Mouse (Mus musculus): Measurements from ENCODE around the gene Agbl4. TPM values are rescaled to one million over a fixed set of nuclear protein-coding genes. Genes with fewer than 3 reads are reported as not detected.

The Agbl4 gene
- total RNA-seq (2021): 10 to 100 TPM; 12.5 to 13.0 TPM

DNA sequence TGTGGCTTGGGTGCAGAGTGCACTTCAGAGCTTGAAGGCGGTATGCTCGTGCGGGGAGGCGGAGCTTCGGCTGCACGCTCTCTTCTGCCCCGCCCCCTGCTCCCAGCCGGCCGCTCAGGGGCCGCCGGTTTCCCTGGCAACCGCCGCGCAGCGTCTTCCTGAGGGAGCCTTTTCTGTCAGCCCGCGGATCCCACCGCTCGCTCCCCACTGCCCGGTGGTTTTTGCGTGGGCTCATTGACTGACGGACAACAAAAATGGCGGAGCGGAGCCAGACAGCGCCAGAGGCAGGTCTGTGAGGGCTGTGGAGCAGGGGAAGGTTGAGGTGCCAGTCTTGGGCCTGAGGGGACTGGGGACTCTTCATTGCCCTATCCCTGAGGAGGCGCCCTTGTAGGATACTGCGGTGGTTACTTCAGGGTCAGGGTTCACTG, at the start of gene Agbl4:
Agbl4 (plus strand) TSS at position 44 of the 428 bp plus-strand sequence.
- intact Hi-C loops (cut with DNase I): no loop called here
- DNase-seq (ENCODE audit: extremely low spot score in 1 of 2, low spot score in 2 of 2): peak; percentile 50 to 85

- peak; percentile 1 to 10 for DNase-seq (ENCODE audit: extremely low spot score in 1 of 2, low spot score in 2 of 2)
- intact Hi-C loops (cut with DNase I): no loop called here
Measured at GRCm38 (mm10) chr4:110350856-110351177, 46.6 kb upstream of the Agbl4 start.

GRCm38 (mm10) chr4:110351178-110352000, 46.1 kb upstream of the Agbl4 start, which contains the start of gene Elavl4:
Gene Elavl4 (minus strand): TSS chr4:110351909.
- peak; percentile 51 to 68 for DNase-seq (ENCODE audit: extremely low spot score in 1 of 2, low spot score in 2 of 2)
- intact Hi-C loops (cut with DNase I): no loop called here

DNA sequence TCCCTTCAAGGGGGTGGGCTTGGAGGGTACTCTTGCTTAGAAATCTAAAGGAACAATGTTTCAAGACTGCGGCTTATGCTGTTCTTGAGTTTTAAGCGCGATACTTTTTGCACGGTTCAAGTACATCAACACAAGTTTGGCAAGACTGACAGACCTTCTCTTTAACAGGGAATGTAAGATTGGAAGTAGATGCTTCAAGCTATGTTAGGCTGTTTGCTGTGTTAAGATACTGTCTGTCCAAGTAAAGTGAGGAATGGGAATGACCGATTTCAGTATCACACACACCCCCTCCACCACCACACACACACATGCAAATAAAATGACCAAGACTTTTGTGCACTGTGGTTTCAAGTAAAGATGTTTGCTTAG, 45.5 kb upstream of the Agbl4 start:
- intact Hi-C loops (cut with DNase I): no loop called here
- DNase-seq (ENCODE audit: extremely low spot score in 1 of 2, low spot score in 2 of 2): peak in 1 of 2 experiments; percentile 1

DNA sequence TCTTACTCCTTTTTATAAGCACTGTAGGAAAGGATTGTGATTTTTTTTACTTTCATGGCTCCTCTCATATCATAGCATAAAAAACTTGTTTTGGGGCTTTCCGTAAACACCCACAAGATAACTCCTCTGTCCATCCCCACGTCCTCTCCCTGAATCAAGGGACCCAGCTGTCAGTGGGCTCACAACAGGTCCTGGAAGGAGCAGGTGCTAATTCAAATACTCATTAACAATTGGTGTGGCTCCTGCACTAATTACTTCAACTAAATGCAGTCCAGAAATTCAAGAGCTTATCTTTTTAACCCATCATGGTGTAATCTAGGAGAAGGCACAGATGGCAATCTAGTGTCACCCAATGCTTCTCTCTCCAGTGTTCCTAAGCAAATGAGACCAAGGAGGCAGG, 36.9 kb upstream of the Agbl4 start:
- intact Hi-C loops (cut with DNase I): no loop called here
- DNase-seq (ENCODE audit: extremely low spot score in 1 of 2, low spot score in 2 of 2): no peak

DNA sequence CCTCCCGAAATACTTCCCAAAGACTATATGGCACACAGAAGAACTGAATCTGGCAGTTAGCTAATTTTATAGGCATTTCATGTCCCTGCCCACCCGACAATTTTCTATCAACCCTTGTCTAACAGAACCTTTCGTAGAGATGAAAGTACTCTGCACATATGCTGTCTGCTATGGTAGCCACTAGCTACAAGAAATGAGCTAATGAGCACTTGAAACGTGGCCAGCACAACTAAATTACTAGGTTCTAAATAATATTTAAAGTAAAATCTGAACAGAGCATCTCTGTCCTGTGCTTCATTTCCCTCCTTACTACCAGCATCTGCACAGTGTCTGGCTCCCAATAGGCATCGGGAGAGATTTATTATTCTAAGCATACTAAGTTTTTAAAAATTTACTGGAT, 1.2 kb upstream of the Agbl4 start:
- intact Hi-C loops (cut with DNase I): no loop called here
- DNase-seq (ENCODE audit: extremely low spot score in 1 of 2, low spot score in 2 of 2): no peak

DNA sequence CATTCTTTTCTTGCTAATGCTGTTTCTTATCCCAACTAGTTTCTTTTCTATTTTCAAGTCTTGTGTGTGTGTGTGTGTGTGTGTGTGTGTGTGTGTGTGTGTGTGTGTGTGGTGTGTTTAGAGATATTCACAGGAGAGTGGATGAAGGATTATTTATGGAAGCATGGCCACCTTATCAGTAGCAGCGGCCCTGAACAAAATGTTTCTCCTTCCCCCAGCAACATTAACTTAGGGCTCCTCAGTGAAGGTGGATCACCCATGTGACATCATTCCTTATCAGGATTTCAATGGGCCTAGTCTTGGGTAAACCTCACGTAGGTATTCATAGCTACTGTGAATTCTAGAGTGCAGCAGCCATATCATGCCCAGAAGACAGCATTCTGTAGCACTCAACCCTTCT, 22.8 kb downstream of the Agbl4 start:
- intact Hi-C loops (cut with DNase I): no loop called here
- no peak for DNase-seq (ENCODE audit: extremely low spot score in 1 of 2, low spot score in 2 of 2)

DNA sequence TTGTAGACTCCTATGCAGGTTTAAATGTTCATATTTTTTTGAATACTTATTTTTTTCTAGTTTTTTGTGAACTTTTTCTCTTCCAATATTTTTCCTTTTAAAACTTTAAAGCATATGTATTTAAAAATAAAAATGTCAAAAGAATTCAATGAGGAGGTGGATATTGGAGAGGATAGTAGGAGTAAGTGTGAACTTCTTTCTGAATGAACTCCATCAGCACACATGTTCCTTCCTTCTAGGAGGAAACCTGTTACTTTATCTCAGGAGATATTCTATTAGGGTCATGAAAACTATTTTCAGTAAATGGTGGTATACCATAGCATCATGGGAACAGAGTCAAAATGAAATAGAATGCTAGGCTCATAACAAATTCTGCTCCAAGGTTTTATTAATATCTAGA, 30.2 kb downstream of the Agbl4 start:
- no peak for DNase-seq (ENCODE audit: extremely low spot score in 1 of 2, low spot score in 2 of 2)
- intact Hi-C loops (cut with DNase I): no loop called here

DNA sequence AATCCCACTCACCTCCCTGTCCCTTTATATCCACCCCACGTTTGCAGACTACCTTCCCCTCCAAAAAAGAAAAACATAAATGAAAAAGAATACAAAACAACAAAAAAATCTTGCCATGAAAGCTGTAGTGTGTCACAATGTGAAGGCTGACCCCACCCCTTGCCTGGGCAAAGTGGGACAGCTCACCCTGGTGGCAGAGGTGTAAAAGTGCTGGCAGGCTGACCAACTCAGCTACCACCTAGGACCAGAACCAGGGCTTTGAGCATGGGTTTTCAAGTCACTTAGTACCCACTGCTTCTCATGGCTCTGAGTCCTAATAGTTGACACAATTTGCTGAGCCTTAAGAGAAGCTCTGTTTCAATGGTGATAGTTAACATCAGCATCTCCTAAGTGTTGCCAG, 96.9 kb downstream of the Agbl4 start:
- peak; percentile 2 to 21 for DNase-seq (ENCODE audit: extremely low spot score in 1 of 2, low spot score in 2 of 2)
- intact Hi-C loops (cut with DNase I): no loop called here

- DNase-seq (ENCODE audit: extremely low spot score in 1 of 2, low spot score in 2 of 2): no peak
- intact Hi-C loops (cut with DNase I): no loop called here
Measured at GRCm38 (mm10) chr4:110529804-110530203, 132.3 kb downstream of the Agbl4 start.

DNA sequence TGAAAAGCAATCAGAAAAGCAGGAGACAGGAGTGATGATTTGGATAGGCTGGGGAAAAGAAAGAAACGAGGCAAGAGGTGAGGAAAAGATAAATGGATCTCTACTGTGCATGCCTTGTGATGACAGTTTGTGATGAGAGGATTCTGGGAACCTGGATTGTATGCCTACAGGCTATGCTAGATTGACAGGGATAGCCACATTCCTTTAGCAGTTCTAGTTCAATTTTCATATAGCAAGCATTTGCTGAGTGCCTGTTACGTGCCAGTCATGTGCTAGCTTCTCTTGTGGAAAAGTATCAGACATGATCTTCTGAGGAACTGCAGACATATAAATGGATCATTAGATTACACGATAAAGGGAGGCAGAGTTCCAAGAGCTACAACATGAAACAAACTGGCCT, 151.8 kb downstream of the Agbl4 start:
- intact Hi-C loops (cut with DNase I): no loop called here

GRCm38 (mm10) chr4:110597726-110598283, 200.3 kb downstream of the Agbl4 start:
- peak in 1 of 2 experiments; percentile 4 for DNase-seq (ENCODE audit: extremely low spot score in 1 of 2, low spot score in 2 of 2)
- intact Hi-C loops (cut with DNase I): no loop called here

More for the DNA sequence above, 151.8 kb downstream of the Agbl4 start:
- DNase-seq (ENCODE audit: extremely low spot score in 1 of 2, low spot score in 2 of 2): no peak

DNA sequence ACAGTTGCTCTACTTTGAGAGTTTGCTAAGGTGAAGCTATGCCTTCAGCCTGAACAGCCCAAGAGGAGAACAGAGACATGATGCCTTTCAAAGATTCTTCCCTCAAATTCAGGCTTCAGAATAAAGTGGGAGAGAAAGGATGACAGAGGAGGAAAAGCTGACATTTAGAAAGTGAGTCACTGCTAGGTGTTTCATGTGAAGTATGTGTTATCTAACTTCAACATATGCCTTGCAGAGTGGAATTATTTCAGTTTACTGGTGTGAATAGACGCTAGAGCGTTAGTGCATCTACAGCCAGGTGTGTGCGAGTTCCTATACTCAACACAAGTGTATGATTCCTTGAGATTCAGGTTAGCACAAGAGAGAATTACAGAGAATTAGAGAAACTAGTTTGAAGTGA, 244.0 kb downstream of the Agbl4 start:
- intact Hi-C loops (cut with DNase I): no loop called here
- no peak for DNase-seq (ENCODE audit: extremely low spot score in 1 of 2, low spot score in 2 of 2)

GRCm38 (mm10) chr4:110662940-110663339, 265.5 kb downstream of the Agbl4 start:
- DNase-seq (ENCODE audit: extremely low spot score in 1 of 2, low spot score in 2 of 2): no peak
- intact Hi-C loops (cut with DNase I): no loop called here

DNA sequence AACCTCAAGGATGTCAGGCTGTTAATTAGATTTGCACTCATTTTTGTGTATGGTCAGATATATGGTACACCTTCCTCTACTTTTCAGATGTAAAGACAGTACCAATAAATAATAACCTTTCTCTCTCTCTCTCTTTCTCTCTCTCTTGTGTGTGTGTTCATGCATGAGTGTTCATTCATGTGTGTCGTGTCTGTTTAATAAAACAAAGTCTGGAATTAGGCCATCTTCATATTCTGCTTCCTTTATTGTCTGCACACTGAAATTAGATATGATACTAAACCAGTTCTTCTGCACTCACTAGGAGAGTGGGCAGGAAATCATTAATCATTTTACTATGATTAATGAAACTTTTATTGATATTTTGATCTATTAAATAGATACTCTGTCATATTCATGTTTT, 276.7 kb downstream of the Agbl4 start:
- intact Hi-C loops (cut with DNase I): no loop called here
- no peak for DNase-seq (ENCODE audit: extremely low spot score in 1 of 2, low spot score in 2 of 2)

GRCm38 (mm10) chr4:110735141-110735540, 337.7 kb downstream of the Agbl4 start:
- intact Hi-C loops (cut with DNase I): no loop called here
- DNase-seq (ENCODE audit: extremely low spot score in 1 of 2, low spot score in 2 of 2): no peak

DNA sequence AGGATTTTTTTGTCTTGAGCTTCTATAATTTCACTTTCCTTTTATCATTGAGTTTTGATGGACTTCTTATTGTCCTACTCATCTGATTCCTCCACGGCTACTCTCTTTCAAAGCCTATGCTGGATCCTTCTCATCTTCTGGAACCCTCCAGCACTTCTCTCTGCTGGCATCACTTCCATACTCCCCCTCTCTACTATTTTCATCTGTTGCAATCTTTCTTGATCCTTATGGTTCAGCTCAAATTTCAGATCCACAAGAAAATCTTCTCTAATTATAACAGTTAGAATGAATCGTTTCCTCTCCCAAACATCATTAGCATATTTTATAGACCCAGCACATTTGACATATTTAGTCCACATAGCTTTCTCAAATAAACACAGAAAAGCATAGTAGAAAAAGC, 360.5 kb downstream of the Agbl4 start:
- peak in 1 of 2 experiments; percentile 9 for DNase-seq (ENCODE audit: extremely low spot score in 1 of 2, low spot score in 2 of 2)
- intact Hi-C loops (cut with DNase I): no loop called here

DNA sequence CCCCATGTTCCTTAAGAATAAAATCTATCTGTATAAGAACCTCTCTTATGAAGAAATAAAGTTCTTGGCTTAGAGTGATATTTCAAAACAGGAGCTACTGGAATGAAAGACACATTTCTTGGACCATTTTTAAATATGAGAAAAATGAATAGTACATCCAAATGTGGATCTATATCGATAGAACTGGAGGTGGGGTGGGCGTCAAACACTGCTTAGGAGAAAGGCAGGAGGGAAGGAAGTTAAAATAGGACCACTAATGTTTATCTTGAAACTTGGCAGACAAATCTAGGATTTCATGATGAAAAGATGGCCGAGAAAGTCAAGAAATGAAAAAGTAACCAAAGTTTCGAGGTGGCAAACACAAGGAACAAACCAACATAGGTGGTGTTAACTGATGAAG, 391.1 kb downstream of the Agbl4 start:
- DNase-seq (ENCODE audit: extremely low spot score in 1 of 2, low spot score in 2 of 2): no peak
- intact Hi-C loops (cut with DNase I): no loop called here

GRCm38 (mm10) chr4:110799902-110800301, 402.4 kb downstream of the Agbl4 start:
- intact Hi-C loops (cut with DNase I): no loop called here
- DNase-seq (ENCODE audit: extremely low spot score in 1 of 2, low spot score in 2 of 2): peak; percentile 51 to 62

GRCm38 (mm10) chr4:110810947-110811346, 413.5 kb downstream of the Agbl4 start:
- no peak for DNase-seq (ENCODE audit: extremely low spot score in 1 of 2, low spot score in 2 of 2)
- intact Hi-C loops (cut with DNase I): no loop called here

DNA sequence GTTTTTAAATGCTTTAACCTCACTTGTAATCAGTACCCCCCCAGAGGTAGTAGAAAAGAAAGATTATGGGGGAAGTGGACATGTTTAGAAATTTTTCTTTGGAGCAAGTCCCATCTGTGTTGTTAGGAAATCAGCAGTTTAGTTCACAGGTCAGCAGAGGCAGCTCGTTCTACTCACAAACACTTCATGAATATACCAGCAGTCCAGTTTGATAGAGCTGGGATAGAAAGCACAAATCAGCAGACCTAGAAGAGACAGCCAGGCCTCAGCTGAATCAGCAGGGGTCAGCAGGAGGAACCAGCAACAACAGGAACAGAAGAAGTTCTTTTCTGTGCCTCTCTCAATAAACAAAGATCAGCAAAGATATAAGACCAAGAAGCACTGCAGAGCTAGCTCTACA, 435.3 kb downstream of the Agbl4 start:
- intact Hi-C loops (cut with DNase I): no loop called here

More for the DNA sequence above, 435.3 kb downstream of the Agbl4 start:
- no peak for DNase-seq (ENCODE audit: extremely low spot score in 1 of 2, low spot score in 2 of 2)

Measured in left cerebral cortex, postnatal 10 days (tissue).